Mouse (Mus musculus): ENCODE measurements around the gene Serf1.
A peak's percentile ranks its signal among the peaks of the same experiment; 100 is the strongest.
"Not testable (repeated sequence)": the region's sequence is repeated elsewhere in the genome, so short reads cannot be mapped to it uniquely, and the experiment has no call there.

The Serf1 gene

DNA sequence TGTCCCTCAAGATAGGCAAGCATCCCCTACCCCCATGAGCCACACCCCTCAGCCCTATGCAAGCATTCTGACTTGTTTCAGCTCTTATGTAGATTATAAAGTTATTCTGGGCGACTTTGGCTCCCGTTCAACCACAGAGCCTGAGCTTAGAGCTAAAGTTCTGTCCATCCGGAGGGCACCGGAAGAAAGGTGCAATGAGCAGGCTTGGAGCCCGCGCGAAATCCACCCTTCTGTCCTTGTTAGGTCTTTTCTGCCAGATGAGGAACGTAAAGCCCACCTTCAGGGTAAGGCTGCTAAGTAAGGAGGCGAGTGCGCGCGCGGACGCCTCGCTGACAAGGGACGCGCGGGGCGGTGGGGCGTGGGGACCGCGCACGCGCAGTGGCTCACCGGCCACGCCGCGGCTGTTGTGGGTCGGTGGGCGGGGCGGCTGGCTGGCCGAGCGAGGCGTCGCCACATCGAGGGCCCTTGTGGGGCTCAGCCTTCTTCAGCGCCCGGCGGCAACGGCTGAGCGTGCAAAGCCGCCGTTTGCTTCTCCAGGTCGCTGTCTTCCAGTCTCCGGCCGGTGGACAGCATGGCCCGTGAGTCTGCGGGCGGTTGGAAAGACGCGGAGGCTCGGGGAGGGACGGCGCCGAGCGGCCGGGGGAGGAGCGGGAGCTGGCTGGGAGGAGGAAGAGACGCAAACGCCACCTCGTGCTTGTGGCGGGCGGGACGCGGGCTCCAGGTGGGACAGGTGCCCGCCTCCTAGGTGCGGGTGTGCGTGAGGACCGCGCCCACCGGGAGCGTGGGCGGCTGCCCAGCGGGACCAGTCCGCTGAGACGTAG is at the start of gene Serf1:
Gene Serf1, plus strand, starts transcription at position 361 of the 821 bp plus-strand sequence.
- DNase-seq (ENCODE audit: low read depth): peak; percentile 65

DNA sequence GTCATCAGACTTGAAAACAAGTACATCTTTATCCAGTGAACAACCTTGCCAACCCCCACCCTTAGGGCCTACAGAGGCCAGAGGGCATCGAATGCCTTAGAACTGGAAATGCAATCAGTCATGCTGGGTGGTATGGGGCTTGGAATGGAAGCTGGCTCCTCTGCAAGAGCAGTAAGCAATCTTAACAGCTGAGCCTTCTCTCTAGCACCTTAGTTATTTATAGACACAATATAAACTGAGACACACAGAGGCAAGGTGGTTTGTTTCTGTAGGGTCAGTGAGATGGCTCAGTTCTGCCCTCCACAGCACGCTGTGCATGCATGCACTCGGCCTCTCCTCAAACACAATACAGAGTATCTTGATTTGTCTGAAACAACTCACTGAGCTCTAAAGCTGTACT is 43.9 kb upstream of the Serf1 start:
- no peak for DNase-seq (ENCODE audit: low read depth)

DNA sequence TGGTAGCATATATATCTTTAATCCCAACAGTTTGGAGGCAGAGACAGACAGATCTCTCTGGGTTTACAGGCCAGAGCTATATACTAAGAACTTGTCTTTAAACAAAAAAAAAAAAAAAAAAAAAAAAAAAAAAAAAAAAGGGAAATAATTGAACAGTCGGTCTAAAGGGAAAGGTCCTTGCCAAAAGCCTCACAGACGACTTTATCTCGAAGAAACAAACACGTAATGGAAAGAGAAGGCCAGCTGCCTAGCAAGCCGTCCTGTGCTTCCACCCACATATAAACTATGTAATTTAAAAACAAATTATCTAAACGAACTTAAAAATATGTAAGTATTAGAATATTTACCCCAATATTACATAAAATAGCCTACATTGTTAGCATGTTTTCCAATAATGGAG is 40.0 kb upstream of the Serf1 start:
- DNase-seq (ENCODE audit: low read depth): no peak

DNA sequence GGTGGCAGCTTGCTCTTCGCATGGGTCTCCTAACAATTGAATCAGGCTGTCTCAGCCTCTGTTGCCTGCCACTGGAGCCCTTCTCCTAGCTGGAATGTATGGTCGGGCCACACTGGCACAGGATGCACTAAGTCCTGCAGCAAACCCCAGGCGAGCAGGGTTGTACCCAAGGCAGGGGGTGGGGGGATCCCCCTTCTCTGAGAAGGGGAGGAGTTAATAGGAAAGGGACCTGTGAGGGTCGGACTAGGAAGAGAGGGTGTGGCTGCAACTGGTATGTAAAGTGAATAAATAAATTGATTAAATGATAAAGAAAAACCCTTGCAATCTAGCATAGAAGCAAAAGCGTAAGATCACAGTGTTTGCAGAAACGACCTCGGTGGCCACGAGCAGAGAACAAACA is 36.3 kb upstream of the Serf1 start:
- DNase-seq (ENCODE audit: low read depth): no peak

DNA sequence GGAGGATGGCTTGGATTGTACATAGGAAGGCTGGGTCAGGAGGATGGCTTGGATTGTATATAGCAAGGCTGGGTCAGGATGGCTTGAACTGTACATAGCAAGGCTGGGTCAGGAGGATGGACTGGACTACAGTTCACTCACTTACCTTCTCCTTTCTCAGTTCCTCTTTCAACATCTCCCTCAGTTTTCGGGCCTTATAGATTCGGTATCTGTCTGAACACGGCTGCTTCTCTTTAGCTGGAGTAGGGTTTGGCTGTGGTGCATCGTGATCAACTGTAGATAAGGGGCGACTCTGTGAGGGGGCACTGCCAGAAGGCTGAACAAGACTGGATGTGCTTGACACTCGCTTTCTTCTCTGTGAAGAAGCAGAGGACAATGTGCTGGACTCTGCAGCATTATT is 9.0 kb upstream of the Serf1 start:
- no peak for DNase-seq (ENCODE audit: low read depth)

DNA sequence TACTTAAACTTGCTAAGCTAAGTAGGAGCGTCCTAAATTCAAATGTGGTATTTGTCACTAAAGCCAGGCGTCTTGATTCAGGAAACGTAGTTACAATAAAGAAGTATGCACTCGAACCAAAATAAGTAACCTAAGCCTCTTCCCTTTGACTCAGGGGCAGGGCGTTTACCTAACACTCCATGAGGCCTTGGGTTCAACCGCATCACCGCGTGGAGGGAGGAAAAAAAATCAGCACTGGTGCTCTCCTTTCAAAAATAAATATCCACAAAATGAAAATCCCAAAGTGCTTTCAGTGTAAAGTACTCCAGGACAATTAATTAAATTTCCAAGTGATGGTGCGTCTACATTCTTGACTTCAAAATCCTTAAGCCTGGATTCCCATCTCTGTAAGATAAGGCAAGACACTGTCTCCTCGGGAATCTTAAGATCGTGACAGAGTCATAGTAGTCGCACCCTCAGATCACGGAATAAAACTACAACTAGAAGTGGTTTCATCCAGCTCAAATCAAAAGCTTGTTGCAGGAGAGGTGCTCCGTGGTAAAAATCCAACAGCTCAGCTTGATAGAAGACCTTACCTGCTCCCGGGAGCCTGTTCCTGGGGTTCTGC is 4.7 kb upstream of the Serf1 start:
- peak; percentile 66 for DNase-seq (ENCODE audit: low read depth)

DNA sequence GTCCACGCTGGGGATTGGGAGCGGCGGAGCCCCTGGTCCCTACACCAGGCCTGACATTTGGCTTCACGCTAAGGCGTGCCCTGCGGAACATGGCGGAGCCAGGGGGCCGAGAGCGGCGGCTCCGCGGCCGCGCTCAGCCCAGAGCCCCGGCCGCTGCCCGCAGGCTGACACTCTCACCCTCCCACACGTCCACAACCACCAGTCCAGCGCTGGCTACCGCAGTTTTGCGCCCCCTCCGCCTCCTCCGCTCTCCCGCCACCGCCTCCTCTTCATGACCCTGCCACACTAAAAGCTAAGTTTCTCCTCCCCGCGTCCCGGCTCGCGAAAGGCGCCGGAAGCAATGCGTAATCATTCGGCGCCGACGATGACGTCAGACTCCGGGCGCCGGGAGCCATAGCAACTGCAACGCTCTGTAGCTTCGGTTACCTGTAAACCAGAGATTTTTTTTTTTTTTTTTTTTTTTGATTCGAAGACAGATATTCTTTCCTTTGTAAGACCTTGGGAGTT is 4.0 kb upstream of the Serf1 start, which contains the start of gene Bdp1:
Gene Bdp1, minus strand, starts transcription at position 323 of the 507 bp plus-strand sequence.
- peak; percentile 90 for DNase-seq (ENCODE audit: low read depth)

DNA sequence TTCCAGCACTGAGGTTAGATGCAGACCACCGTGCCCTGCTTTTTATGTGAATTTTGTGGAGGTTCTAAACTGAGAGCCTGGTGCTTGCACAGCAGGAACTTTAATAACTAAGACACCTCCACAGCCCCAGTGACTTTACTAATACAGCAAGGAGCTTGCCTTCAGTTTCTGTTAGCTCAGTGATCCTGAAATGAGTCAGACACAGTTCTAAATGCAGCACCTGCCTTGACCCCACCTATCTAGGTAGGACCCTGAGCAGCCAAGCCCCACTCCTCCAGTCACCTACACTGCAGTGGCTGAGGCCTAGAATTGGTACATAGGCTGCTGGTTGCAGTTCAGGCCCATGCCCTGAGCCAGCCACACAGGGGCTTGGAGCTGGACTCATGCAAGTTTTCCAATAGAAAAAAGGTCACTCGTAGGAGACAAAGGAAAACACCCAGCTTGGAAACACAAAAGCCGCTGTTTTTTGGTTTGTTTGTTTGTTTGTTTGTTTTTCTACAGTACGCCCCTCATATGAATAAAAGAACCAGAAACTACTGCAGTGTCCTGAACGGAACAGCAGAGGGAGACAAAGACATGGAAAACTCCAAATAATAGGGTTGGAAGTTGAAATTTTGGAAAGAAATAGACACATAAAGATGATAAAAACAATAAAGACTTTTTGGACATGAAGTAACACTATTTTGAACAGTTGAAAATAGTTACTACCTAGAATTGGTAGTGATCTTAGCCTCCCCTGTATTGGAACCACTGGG is 4.6 kb downstream of the Serf1 start:
- peak; percentile 40 for DNase-seq (ENCODE audit: low read depth)

DNA sequence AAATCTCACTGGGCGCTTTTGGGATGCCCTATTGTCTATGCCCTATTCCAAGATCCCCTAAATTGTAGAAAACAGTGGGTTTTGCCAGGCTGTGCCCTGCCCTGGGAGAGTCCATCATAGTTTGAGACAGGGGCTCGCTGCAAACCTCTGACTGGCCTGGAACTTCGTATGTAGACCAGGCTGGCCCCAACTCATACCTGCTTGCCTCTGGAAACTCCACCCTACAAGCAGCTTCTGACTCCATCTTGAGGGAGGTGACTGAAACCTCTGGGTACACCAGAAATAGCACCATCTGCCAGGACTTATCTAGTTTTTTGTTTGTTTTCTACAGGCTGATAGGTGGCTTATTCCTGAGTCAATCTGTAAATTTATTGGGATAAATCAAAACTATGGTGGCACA is 16.2 kb downstream of the Serf1 start:
- DNase-seq (ENCODE audit: low read depth): peak; percentile 31

DNA sequence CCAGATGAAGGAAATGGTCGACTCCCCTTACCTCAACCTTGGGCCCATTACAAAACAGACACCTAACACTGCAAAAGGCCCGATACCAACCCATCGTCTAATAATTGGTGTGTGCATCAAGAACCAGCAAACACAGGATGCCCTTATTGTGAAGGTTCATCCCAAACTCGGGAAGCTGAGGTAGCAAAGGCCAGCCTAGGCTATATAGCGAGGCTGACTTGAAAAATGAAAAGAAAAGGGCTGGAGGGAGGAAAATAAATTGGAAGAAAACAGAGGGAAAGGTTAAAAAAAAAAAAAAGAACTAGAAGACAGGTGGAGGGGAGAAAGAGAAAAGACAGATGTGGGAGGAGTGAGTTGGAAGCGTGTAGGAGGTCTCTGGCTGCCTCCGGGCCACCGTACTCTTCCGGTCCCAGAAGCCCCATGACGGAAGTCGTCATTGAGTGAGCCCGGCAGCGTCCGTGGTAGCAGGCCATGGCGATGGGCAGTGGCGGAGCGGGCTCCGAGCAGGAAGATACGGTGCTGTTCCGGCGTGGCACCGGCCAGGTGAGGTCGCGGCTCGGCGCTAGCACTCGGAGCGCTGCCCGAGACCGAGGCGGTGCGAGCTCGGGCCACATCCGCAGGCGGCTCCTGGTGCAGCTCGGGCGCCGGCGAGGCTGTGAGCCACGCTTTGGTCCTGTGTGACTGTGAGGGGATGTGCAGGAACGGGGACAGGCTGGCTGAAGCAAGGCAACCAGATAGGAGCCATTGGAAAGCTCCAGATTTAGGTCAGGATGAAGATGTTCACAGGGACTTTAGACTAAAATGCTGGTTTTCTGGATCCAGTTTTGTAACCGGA is 16.8 kb downstream of the Serf1 start, which contains the start of gene Smn1:
Gene Smn1, plus strand, starts transcription at position 430 of the 835 bp plus-strand sequence.
- DNase-seq (ENCODE audit: low read depth): peak; percentile 94

DNA sequence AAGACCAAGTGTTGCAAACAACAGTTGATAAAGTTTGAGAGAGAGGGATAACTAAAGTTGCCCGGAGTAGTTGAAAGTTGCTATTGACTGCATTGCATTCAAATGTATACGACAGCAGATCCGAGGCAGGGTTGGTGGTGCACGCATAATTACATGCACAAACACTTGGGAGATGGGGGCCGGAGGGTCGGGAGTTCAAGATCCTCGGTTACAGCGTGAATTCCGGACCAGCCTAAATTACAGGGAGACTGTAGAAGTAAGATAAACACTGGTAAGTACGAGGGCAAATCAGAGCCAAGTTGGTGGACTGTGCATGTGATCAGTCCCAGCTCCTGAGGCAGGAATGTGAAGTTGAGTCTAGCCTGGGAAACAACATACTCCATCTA is 17.4 kb downstream of the Serf1 start:
- DNase-seq (ENCODE audit: low read depth): no peak

DNA sequence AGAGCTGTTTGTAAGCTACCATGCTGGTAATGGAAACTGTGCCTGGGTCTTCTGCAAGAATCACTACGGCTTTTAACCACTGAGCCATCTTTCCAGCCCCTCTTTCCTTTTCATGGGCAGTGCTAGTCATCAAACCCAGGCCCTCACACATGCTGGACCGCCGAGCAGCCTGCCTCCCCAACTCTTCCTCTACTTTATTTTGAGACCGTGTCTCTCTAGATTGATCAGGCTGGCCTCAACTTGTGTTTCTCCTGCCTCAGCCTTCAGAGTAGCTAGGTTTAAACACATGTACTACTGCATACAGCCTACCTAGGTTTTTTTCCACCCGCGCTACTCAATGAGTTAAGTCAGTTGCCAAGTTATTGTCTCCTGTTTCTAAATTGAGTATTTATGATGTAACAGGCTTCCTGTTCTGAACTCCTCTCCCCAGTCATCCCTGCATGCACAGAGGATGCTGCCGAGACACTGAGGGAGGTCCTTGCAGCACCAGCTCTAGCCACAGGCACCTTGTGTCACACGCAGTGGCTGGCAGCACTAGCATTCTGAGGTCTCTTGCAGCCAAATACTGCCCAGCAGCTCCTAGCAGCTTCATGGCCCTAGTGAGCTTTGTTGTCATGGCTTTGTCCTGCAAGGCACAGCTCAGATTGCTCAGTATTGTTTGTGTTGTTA is 34.0 kb downstream of the Serf1 start:
- peak; percentile 17 for DNase-seq (ENCODE audit: low read depth)

DNA sequence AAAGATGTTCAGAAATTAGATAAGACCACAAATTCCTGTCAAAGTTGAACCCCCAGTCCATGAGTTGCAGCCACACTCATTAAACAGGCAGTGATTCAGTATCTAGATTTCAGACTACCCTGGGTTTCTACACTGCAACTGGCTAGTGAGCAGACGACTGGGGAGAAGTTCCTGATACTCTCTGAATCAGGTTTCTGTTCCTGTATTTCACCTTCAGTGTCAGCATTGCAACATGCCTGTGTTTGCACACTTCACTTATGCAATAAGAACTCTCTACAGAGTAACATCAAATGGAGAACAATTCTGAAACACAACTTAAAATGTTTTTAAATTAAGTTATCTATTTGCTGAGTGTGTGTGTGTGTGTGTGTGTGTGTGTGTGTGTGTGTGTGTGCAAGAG is 44.8 kb downstream of the Serf1 start:
- DNase-seq (ENCODE audit: low read depth): peak; percentile 81

DNA sequence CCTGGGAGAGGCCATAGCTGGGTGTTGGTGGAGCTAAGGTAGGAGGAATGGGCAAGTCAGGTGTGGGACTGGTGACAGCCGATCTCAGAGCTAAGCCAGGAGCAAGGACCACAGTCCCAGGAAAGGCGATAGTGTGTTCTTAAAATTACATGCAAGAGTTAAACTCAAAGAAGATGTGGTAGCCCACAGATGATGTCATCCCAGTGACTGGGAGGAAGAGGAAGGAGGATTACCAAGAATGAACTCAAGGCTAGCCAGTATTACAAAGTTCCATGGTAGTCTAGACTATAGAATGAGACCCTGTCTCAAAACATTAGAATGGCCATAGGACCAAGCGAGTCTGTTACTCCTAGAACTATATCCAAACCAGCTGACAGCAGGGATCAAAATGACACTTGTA is 48.8 kb downstream of the Serf1 start:
- DNase-seq (ENCODE audit: low read depth): peak; percentile 56

DNA sequence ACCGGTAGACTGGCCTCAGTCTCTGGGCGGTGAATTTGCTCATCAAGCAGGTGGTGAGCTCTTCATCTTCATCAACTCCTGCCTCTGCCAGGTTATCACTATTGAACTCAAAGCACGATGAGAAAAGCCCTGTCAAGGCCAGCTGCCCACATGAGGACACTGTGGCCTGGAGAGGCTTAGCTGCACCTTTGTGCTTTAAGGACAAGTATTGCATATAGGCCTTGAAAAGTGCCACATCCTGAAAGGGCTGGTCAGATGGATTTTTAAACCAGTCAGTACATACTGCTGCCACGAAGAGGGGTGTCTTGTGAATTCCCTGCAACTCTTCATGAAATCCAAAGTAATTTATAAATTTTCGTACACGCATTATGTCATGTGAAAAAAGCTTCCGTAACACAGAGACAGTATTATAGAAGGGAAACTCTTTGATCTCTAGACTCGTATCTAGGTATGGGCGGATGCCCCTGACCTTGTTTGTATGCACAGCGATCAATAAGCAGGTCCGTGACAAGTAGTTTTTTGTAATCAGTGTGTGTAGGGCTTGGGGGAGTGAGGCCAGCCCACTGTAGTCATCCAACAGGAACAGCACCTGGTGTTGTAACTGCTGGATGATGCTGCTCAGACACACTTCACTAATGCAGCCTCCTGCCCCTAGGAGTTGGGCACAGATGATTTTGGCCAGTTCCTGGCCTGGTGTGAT is 53.5 kb downstream of the Serf1 start:
- not testable (repeated sequence) for DNase-seq (ENCODE audit: low read depth)

DNA sequence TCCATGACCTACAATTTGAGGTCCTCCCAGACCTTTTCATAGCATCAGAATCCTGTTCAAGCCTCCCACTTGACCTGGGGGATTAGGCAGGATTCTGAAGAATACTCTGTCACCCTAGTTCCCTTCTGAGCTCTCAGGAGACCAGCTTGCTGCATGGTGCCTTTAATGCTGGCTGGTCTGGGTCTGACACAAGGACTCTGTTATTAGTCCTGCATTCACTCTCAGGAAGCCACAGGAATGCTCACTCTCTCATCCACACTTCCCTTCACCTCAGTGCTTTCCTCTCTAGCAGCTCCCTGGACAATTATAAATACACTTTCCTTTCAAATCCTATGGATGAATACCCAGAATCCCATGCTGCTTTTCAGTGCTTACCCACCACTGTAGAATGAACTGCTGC is 54.7 kb downstream of the Serf1 start:
- DNase-seq (ENCODE audit: low read depth): not testable (repeated sequence)
